Mouse (Mus musculus): ENCODE results near the gene Ttc7b.

The Ttc7b gene

DNA sequence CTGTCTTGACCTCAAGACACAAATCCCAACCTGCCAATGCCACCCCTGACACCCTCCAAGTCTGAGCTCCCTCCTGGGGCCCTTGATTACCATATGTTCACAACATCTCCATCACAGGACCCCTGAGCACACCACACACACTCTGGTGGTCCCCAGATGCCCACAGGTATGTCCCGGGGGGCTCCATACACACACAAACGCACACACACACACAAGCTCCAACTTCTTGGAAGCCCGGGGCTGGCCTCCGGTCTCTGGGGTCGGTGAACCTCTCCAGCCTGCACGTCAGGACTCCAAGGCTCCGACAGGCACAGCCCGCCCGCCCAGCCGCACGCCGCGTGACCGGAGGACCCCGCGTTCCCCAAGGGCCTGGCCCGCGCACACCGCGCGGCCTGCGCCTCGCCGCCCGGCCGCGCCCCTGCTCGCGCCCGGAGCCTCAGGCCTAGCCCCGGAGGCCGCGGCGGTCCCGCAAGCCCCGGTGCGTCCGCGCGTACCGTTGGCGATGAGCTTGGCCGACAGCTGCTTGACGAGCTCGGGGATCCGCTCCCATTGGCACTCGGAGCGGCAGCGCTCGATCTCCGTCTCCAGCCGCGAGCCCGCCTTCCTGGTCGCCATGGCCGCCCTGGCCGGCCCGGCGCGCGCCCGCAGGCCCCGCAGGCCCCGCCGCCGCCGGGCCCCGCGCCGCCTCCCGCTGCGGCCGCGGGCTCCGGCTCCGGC, 391 bp downstream of the Ttc7b start:
- DNase-seq: peak; percentile 70

GRCm38 (mm10) chr12:100519684-100520076, 946 bp downstream of the Ttc7b start:
- peak; percentile 64 for DNase-seq

DNA sequence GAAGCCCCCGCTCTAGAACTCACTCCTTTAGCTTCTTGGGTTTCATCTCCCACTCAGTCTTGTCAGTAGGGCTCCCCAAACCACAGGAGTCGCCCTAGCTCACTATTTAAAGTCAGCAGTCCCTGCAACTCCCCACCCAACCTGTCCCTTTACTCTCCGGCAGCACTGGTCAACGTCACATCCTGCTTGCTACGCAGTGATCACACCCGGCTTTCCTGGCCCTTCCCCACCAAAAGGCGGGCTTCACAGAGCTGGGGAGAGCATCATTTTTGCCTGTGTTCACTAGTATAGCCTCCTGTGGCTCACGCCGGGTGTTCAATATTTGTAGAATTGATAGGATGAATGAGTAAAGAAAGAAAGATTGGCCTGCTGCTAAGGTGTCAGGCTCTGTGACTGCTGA, 3.3 kb downstream of the Ttc7b start:
- DNase-seq: no peak

GRCm38 (mm10) chr12:100516161-100516838, 4.3 kb downstream of the Ttc7b start:
- peak; percentile 27 for DNase-seq

DNA sequence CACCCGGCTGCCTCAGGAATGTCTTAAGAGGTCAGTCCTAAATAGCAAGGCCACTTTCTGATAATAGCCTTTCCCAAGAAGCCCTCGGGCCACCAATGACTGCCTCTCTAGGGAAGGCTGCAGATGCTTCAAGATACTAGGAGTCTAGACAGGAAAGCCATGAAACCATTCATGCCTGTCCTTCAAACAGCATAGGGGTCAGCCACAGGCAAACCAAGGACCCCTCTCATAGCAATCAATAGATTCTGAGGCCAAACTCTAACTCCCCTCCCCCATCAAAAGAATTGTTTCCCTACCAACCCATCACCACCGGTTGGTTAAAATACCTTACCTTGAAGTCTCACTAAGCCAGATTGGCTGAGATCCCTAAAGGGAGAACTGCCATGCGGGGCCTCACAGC, 5.1 kb downstream of the Ttc7b start:
- no peak for DNase-seq

GRCm38 (mm10) chr12:100514611-100515010, 6.0 kb downstream of the Ttc7b start:
- DNase-seq: no peak

DNA sequence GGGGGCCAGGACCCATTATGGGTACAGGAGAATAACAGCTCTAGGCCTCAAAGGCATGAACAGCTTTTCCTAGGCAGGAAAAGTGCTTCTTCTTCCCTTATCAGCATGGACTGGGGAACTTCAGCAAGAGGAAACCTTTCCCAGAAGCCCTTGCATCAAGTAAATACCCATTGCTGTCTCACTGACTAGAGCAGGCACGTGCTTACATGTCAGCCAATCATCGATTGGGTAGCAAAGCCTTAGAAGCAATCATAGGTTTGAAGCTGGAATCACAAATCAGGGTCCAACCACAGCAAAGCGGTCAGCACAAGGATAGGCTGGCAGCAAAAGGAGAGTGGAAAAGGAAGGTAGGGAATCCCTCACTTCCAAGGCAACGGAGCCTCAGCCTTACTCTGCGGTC, 7.5 kb downstream of the Ttc7b start:
- no peak for DNase-seq

DNA sequence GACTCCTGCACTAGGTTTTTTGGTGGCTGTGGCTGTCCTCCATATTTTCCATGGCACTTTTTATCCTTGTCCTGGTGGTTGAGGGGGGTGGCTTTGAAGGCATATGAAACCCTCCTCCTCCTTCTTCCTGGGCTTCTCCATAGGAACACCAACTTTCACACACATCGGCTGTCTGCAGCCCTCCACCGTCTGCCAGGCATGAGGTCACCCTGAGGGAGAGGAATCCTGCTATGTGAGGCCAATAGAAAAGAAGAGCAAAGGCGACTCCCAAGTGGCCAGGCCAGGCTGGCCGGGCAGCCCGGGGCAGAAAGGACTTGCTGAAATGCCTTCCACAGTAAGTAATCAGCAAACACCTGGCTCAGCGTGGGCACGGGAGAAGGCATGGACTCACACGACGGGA, 8.0 kb downstream of the Ttc7b start:
- no peak for DNase-seq

- no peak for DNase-seq
Observed at GRCm38 (mm10) chr12:100509615-100510282, 10.9 kb downstream of the Ttc7b start.

GRCm38 (mm10) chr12:100508668-100509067, 12.0 kb downstream of the Ttc7b start:
- no peak for DNase-seq

DNA sequence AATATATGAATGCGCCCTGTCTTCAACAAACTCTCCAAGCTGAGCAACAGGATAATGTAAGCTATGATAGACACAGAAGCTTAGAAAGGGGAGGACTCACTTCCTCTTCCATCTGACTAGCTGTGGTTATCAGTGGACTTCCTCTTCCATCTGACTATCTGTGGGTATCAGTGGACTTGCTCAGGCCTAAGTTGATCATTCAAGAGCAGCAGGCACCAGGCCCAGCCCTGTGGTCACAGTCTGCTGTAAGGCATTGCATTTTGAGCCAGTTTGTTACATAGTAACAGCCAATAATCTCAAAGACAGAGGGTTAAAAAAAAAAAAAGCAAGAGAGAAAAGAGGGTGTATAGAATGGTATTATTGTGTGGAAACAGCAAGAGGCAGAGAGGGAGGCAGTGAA, 15.1 kb downstream of the Ttc7b start:
- DNase-seq: no peak

DNA sequence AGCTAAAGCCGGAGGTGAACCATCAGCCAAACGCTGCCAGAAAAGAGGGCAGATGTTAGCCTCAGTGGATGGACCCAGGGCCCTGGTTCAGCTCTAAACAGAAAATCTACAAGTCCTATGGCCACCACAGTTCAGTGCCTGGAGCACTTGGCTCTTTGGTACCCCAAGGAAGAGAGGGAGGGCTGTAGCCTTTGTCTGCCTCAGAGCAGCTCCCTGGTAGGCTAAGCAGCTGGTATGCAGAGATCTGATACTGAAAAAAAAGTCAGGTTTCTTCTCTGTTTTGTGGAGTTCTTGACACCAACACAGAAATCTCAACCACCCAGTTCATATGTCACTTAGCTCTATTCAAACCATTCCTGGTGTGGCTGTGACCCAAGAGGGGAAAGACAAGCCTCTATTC, 16.0 kb downstream of the Ttc7b start:
- no peak for DNase-seq

- no peak for DNase-seq
Observed at GRCm38 (mm10) chr12:100503659-100504058, 17.0 kb downstream of the Ttc7b start.

DNA sequence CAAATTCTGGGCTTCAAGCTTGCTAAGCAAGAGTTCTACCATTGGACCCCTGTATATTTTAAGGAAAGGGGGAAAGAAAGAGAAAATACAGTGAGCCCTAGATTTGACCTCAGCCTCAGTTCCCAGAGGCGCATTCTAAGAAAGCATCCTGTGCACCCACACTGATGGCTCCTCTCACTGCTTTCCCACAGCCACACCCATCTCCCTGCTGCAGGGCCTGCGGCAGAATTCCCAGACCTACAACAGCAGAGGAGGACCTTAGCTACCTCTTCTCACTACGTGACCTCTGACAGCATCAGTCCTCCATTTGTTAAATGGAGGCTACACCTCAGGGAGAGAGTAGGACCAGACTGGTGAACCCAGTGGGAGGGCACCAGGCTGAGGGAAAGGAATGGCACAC, 18.1 kb downstream of the Ttc7b start:
- DNase-seq: no peak

DNA sequence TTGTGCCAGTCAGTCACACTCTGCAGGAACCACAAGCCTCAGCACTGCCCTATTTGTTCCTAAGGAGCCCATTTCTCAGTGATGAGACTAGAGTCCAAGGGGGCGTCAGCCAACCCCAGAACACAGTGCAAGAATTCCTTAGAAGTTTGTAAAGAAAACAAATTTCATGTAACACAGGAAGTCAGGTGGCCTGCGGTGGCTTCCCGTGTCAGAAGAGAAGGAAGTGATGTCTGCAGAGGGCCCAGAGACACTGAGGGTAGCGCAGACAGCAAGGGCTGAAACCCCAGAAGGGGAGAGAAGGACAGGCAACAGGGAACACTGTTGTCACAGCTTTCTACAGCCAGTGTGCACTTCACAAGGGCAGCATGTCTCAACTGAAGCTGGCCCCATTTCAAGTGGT, 19.4 kb downstream of the Ttc7b start:
- DNase-seq: no peak

DNA sequence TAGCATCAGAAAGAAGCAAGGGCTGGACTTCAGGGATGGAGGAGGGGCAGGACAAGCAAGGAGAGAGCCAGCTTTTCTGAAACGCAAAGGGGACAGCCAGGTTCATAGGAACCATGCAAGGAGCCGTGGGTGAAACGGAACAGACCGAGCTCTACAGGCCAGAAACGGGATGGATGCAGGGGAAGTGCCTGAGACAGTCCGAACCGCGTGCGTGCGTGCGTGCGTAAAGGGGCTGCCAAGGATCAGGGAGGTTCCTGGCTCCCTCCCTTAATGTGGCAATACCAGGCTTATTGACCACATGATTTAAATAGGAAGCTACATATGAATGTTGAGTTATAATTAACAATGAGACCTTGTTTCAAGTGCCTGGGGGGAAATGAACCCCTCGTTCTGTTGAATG, 21.2 kb downstream of the Ttc7b start:
- DNase-seq: no peak

GRCm38 (mm10) chr12:100498006-100498405, 22.6 kb downstream of the Ttc7b start:
- DNase-seq: no peak

- no peak for DNase-seq
Observed at GRCm38 (mm10) chr12:100495083-100495482, 25.5 kb downstream of the Ttc7b start.

GRCm38 (mm10) chr12:100493211-100493610, 27.4 kb downstream of the Ttc7b start:
- DNase-seq: no peak

DNA sequence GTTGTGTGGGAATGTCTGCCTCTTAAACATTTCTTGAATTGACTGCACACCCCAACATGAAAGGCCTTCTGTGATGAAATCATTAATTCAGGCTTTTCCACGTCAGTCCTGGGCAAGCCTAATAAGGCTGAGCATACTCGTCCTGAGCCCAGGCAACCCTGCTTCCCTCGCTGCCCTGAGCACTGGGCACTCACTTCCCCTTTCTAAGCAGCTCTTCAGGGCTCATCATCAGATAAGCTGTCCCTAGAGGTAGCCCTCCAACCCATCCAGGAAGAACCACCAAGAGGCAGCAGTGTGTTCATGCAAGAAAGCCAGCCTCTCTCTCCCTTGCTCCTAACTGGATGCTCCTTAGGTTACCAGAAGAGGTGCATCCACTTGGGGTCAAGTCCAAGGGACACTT, 27.9 kb downstream of the Ttc7b start:
- DNase-seq: no peak

GRCm38 (mm10) chr12:100491967-100492611, 28.5 kb downstream of the Ttc7b start:
- no peak for DNase-seq

DNA sequence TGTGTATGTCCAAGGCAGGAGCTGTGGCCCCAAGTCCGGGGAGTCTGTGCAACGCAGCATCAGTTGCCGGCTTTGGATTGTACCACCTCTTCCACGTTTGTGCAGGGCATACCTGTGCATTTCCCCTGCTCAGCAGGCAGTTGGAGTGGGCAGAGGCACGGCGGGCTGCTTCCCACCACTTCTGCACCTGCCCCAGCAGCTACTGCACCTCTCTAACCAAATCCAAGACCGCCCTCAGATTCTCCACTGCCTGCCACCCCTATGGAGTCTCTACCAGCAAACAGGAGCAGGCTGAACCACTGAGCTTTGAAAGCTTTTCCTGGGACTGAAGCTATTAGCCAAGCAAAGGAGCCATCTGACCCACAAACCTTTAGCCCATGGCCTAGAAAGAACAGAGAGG, 30.8 kb downstream of the Ttc7b start:
- DNase-seq: no peak

DNA sequence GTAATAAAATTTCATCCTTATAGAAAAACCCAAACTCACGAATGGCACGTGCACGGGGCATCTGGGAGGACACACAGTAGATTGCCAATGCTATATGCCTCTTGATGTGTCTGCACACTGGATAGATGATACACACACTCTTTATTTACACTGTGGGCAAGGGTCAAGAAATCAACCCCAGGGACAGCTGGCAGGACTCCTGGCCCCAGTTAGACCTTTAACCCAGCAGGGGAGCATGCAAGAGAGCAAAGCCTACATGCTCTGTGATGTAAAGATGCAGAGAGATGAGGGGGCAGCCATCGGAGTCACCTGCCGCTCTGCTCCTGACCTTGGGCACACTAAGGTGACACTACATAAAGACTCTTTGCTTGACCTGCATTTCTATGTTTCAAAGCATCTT, 32.3 kb downstream of the Ttc7b start:
- no peak for DNase-seq

DNA sequence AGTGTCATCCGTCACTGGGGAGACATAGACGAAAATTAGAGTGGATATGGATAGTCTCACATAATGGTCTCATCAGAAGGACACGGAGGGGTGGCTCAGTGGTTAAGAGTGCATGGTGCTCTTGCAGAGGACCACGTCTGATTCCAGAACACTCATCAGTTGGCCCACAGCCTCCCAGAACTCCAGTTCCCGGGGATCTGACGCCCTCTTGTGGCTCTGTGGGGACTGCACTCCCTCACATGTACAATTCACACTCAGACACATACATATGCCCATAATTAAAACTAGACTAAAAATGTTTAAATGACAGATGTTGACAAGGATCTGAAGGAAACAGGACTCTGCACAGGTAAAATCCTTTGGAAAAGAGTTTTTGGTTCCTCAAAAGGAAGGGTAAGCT, 34.4 kb downstream of the Ttc7b start:
- no peak for DNase-seq
